Mouse (Mus musculus): ENCODE results near the gene P2ry6. TPM values are rescaled to one million over a fixed set of nuclear protein-coding genes. Genes with fewer than 3 reads are reported as not detected.
A peak's percentile ranks its signal among the peaks of the same experiment; 100 is the strongest.

P2ry6 gene
- 0.46 TPM in 1 of 2 replicates, not detected in the other for polyA plus RNA-seq (2011; ENCODE audit: insufficient read depth, insufficient read length, low read depth, missing spikeins)

- peaks cover 2% of the 10 kb centered on the region for H3K4me1 ChIP-seq (ENCODE audit: control insufficient read depth, insufficient read depth, low read length)
- H3K9me3 ChIP-seq (replicated peaks; ENCODE audit: control insufficient read depth, insufficient read depth, low read length, poor library complexity, severe bottlenecking): no peaks in the 10 kb centered on the region
- no peak within 1 kb of the TSS for H3K27ac ChIP-seq (ENCODE audit: insufficient read depth, low read length)
- no peaks in the 10 kb centered on the region for H3K36me3 ChIP-seq (ENCODE audit: control insufficient read depth, insufficient read depth, low read length, poor library complexity, severe bottlenecking)
- peak within 1 kb of the TSS; percentile 66 for H3K9ac ChIP-seq (ENCODE audit: low read depth, poor library complexity, severe bottlenecking)
- H3K27me3 ChIP-seq (ENCODE audit: control insufficient read depth, insufficient read depth, low read length, poor library complexity, severe bottlenecking): no peaks in the 10 kb centered on the region
- H3K4me3 ChIP-seq (ENCODE audit: low read depth, low read length): peak within 1 kb of the TSS; percentile 77
- TF ChIP-seq EP300 (IDR thresholded peaks at IDR 0.05; ENCODE audit: insufficient read depth, low read depth, low read length): no peak
- no peak for TF ChIP-seq CTCF (IDR thresholded peaks at IDR 0.05; ENCODE audit: low read depth, low read length)
- TF ChIP-seq POLR2A (IDR thresholded peaks at IDR 0.05; ENCODE audit: insufficient read depth, low read length): no peak
Observed at GRCm38 (mm10) chr7:100974135-100974903, at the start of gene P2ry6. TSS of gene P2ry6 (minus strand) at chr7:100974649.

GRCm38 (mm10) chr7:101017492-101017891 is 43.0 kb upstream of the P2ry6 start:
- Histone ChIP-seq H3K27ac (ENCODE audit: insufficient read depth, low read length) (no peak overlapping the region), H3K36me3 (ENCODE audit: control insufficient read depth, insufficient read depth, low read length, poor library complexity, severe bottlenecking) (no peaks in the 10 kb centered on the region), H3K27me3 (ENCODE audit: control insufficient read depth, insufficient read depth, low read length, poor library complexity, severe bottlenecking) (no peaks in the 10 kb centered on the region), H3K4me3 (ENCODE audit: low read depth, low read length) (no peak overlapping the region), H3K4me1 (ENCODE audit: control insufficient read depth, insufficient read depth, low read length) (no peaks in the 10 kb centered on the region), H3K9ac (ENCODE audit: low read depth, poor library complexity, severe bottlenecking) (no peak overlapping the region), H3K9me3 (replicated peaks; ENCODE audit: control insufficient read depth, insufficient read depth, low read length, poor library complexity, severe bottlenecking) (no peaks in the 10 kb centered on the region)
- TF ChIP-seq POLR2A (IDR thresholded peaks at IDR 0.05; ENCODE audit: insufficient read depth, low read length): no peak
- TF ChIP-seq EP300 (IDR thresholded peaks at IDR 0.05; ENCODE audit: insufficient read depth, low read depth, low read length): no peak
- TF ChIP-seq CTCF (IDR thresholded peaks at IDR 0.05; ENCODE audit: low read depth, low read length): no peak

GRCm38 (mm10) chr7:101017021-101017461 is 42.6 kb upstream of the P2ry6 start:
- Histone ChIP-seq H3K4me1 (ENCODE audit: control insufficient read depth, insufficient read depth, low read length) (no peaks in the 10 kb centered on the region), H3K36me3 (ENCODE audit: control insufficient read depth, insufficient read depth, low read length, poor library complexity, severe bottlenecking) (no peaks in the 10 kb centered on the region), H3K27me3 (ENCODE audit: control insufficient read depth, insufficient read depth, low read length, poor library complexity, severe bottlenecking) (no peaks in the 10 kb centered on the region), H3K4me3 (ENCODE audit: low read depth, low read length) (no peak overlapping the region), H3K9ac (ENCODE audit: low read depth, poor library complexity, severe bottlenecking) (no peak overlapping the region), H3K9me3 (replicated peaks; ENCODE audit: control insufficient read depth, insufficient read depth, low read length, poor library complexity, severe bottlenecking) (no peaks in the 10 kb centered on the region), H3K27ac (ENCODE audit: insufficient read depth, low read length) (no peak overlapping the region)
- TF ChIP-seq CTCF (IDR thresholded peaks at IDR 0.05; ENCODE audit: low read depth, low read length) (no peak), EP300 (IDR thresholded peaks at IDR 0.05; ENCODE audit: insufficient read depth, low read depth, low read length) (no peak), POLR2A (IDR thresholded peaks at IDR 0.05; ENCODE audit: insufficient read depth, low read length) (no peak)

- no peaks in the 10 kb centered on the region; the same call in 1 of the 2 replicates for H3K27me3 ChIP-seq (ENCODE audit: control insufficient read depth, insufficient read depth, low read length, poor library complexity, severe bottlenecking)
- TF ChIP-seq POLR2A (IDR thresholded peaks at IDR 0.05; ENCODE audit: insufficient read depth, low read length): no peak
- no peak for TF ChIP-seq EP300 (IDR thresholded peaks at IDR 0.05; ENCODE audit: insufficient read depth, low read depth, low read length)
- no peak for TF ChIP-seq CTCF (IDR thresholded peaks at IDR 0.05; ENCODE audit: low read depth, low read length)
- H3K27ac ChIP-seq (ENCODE audit: insufficient read depth, low read length): no peak overlapping the region
- no peak overlapping the region for H3K9ac ChIP-seq (ENCODE audit: low read depth, poor library complexity, severe bottlenecking)
- H3K4me1 ChIP-seq (ENCODE audit: control insufficient read depth, insufficient read depth, low read length): no peaks in the 10 kb centered on the region
- no peak overlapping the region for H3K4me3 ChIP-seq (ENCODE audit: low read depth, low read length)
- no peaks in the 10 kb centered on the region for H3K36me3 ChIP-seq (ENCODE audit: control insufficient read depth, insufficient read depth, low read length, poor library complexity, severe bottlenecking)
- no peaks in the 10 kb centered on the region for H3K9me3 ChIP-seq (replicated peaks; ENCODE audit: control insufficient read depth, insufficient read depth, low read length, poor library complexity, severe bottlenecking)
Observed at GRCm38 (mm10) chr7:101014985-101015384, 40.5 kb upstream of the P2ry6 start.

GRCm38 (mm10) chr7:101014041-101014440 is 39.6 kb upstream of the P2ry6 start:
- no peaks in the 10 kb centered on the region for H3K36me3 ChIP-seq (ENCODE audit: control insufficient read depth, insufficient read depth, low read length, poor library complexity, severe bottlenecking)

GRCm38 (mm10) chr7:101012541-101012940 is 38.1 kb upstream of the P2ry6 start, which contains the start of gene P2ry2:
TSS of gene P2ry2 (minus strand) at chr7:101012866.
- no peak within 1 kb of the TSS for H3K27ac ChIP-seq (ENCODE audit: insufficient read depth, low read length)
- peak within 1 kb of the TSS; percentile 71 for H3K4me3 ChIP-seq (ENCODE audit: low read depth, low read length)
- no peaks in the 10 kb centered on the region for H3K4me1 ChIP-seq (ENCODE audit: control insufficient read depth, insufficient read depth, low read length)
- H3K36me3 ChIP-seq (ENCODE audit: control insufficient read depth, insufficient read depth, low read length, poor library complexity, severe bottlenecking): no peaks in the 10 kb centered on the region
- TF ChIP-seq POLR2A (IDR thresholded peaks at IDR 0.05; ENCODE audit: insufficient read depth, low read length) (no peak), CTCF (IDR thresholded peaks at IDR 0.05; ENCODE audit: low read depth, low read length) (no peak), EP300 (IDR thresholded peaks at IDR 0.05; ENCODE audit: insufficient read depth, low read depth, low read length) (no peak)
- H3K27me3 ChIP-seq (ENCODE audit: control insufficient read depth, insufficient read depth, low read length, poor library complexity, severe bottlenecking): no peaks in the 10 kb centered on the region; the same call in 1 of the 2 replicates
- H3K9me3 ChIP-seq (replicated peaks; ENCODE audit: control insufficient read depth, insufficient read depth, low read length, poor library complexity, severe bottlenecking): no peaks in the 10 kb centered on the region
- peak within 1 kb of the TSS; percentile 48; the same call in 1 of the 2 replicates for H3K9ac ChIP-seq (ENCODE audit: low read depth, poor library complexity, severe bottlenecking)

More at GRCm38 (mm10) chr7:101014041-101014440, 39.6 kb upstream of the P2ry6 start:
- no peaks in the 10 kb centered on the region for H3K9me3 ChIP-seq (replicated peaks; ENCODE audit: control insufficient read depth, insufficient read depth, low read length, poor library complexity, severe bottlenecking)
- no peak overlapping the region for H3K27ac ChIP-seq (ENCODE audit: insufficient read depth, low read length)
- no peak overlapping the region for H3K9ac ChIP-seq (ENCODE audit: low read depth, poor library complexity, severe bottlenecking)
- TF ChIP-seq EP300 (IDR thresholded peaks at IDR 0.05; ENCODE audit: insufficient read depth, low read depth, low read length) (no peak), POLR2A (IDR thresholded peaks at IDR 0.05; ENCODE audit: insufficient read depth, low read length) (no peak), CTCF (IDR thresholded peaks at IDR 0.05; ENCODE audit: low read depth, low read length) (no peak)
- no peak overlapping the region for H3K4me3 ChIP-seq (ENCODE audit: low read depth, low read length)
- H3K27me3 ChIP-seq (ENCODE audit: control insufficient read depth, insufficient read depth, low read length, poor library complexity, severe bottlenecking): no peaks in the 10 kb centered on the region; the same call in 1 of the 2 replicates
- H3K4me1 ChIP-seq (ENCODE audit: control insufficient read depth, insufficient read depth, low read length): no peaks in the 10 kb centered on the region
